Mouse (Mus musculus): ENCODE data around the gene Hoxd12. TPM values are rescaled to one million over a fixed set of nuclear protein-coding genes. Genes with fewer than 3 reads are reported as not detected.

Gene Hoxd12
- total and polyA plus RNA-seq, 2 experiments from 2014 or later: not detected

DNA sequence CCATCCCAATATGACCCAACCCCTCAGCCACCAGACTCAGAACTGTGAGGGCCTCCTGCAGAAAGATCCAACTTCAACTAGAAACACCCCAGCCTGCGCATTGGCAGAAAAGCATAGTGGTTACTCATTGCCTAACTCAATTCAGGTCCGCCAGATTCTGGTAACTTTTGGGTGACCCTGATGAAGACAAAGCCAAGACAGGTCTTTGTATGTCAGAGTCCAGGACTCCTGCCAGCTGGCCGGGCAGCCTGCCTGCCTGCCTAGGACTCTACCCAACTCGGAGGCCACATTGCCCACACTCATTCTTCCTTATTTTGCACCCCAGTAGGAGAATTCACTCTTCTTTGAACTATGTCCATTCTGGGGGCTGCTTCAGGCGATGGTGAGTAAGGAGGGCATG lies 51.7 kb downstream of the Hoxd12 start, which contains the start of gene Gm28230:
Gm28230 (plus strand) TSS at position 178 of the 400 bp plus-strand sequence.
- Histone ChIP-seq H3K27ac (ENCODE audit: low read depth) (no peak within 1 kb of the TSS), H3K4me1 (ENCODE audit: control insufficient read depth, insufficient read depth) (no peaks in the 10 kb centered on the region), H3K9ac (replicated peaks; ENCODE audit: low read depth, low read length) (no peak within 1 kb of the TSS), H3K27me3 (ENCODE audit: control insufficient read depth, insufficient read depth, low read length) (peaks cover 99% of the 10 kb centered on the region), H3K4me3 (ENCODE audit: low read depth, low read length) (peak within 1 kb of the TSS; percentile 21), H3K36me3 (replicated peaks; ENCODE audit: control insufficient read depth, insufficient read depth, low read length) (no peaks in the 10 kb centered on the region), H3K9me3 (replicated peaks; ENCODE audit: control insufficient read depth, low read length) (no peaks in the 10 kb centered on the region), H3K4me2 (ENCODE audit: low read depth, low read length) (peak within 1 kb of the TSS; percentile 50)
- no peak for TF ChIP-seq EP300 (IDR thresholded peaks at IDR 0.05; ENCODE audit: low read depth)
- TF ChIP-seq CTCF (IDR thresholded peaks at IDR 0.05; ENCODE audit: low read depth): no peak
- DNase-seq (ENCODE audit: low spot score) (no peak), ATAC-seq (ENCODE audit: insufficient read depth, low read depth) (no peak)
- WGBS: 8% methylated on average over 5 of the region's 5 CpGs

DNA sequence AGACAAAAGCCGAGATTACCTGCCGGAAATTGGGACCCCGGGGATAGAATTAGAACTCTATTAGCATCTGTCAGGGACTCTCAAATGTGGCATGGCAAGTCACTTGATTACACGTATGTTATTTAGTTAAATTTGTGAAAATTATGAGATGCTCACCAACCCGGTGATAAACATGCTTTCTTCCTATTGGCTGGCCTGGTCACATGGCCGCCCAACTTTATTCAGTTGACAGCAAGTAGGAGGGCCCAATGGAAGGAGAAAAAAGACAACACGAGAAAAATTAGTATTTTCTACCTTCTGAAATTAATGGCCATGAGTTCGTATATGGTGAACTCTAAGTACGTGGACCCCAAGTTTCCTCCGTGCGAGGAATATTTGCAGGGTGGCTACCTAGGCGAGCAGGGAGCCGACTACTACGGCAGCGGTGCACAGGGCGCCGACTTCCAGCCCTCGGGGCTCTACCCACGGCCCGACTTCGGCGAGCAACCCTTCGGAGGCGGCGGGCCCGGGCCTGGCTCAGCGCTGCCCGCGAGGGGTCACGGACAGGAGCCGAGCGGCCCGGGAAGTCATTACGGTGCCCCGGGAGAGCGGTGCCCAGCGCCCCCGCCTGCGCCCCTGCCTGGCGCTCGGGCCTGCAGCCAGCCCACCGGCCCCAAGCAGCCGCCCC lies 52.3 kb downstream of the Hoxd12 start:
- no peaks in the 10 kb centered on the region for H3K9me3 ChIP-seq (replicated peaks; ENCODE audit: control insufficient read depth, low read length)
- TF ChIP-seq CTCF (IDR thresholded peaks at IDR 0.05; ENCODE audit: low read depth) (no peak), EP300 (IDR thresholded peaks at IDR 0.05; ENCODE audit: low read depth) (no peak)
- H3K4me3 ChIP-seq (ENCODE audit: low read depth, low read length): peak overlapping the region; percentile 21
- H3K36me3 ChIP-seq (replicated peaks; ENCODE audit: control insufficient read depth, insufficient read depth, low read length): no peaks in the 10 kb centered on the region
- H3K9ac ChIP-seq (replicated peaks; ENCODE audit: low read depth, low read length): no peak overlapping the region
- no peaks in the 10 kb centered on the region for H3K4me1 ChIP-seq (ENCODE audit: control insufficient read depth, insufficient read depth)
- H3K27me3 ChIP-seq (ENCODE audit: control insufficient read depth, insufficient read depth, low read length): peaks cover 99% of the 10 kb centered on the region
- no peak for DNase-seq (ENCODE audit: low spot score)
- WGBS: 3% methylated on average over 43 of the region's 43 CpGs
- peak overlapping the region; percentile 50 for H3K4me2 ChIP-seq (ENCODE audit: low read depth, low read length)
- no peak for ATAC-seq (ENCODE audit: insufficient read depth, low read depth)
- no peak overlapping the region for H3K27ac ChIP-seq (ENCODE audit: low read depth)

MicroRNA genes within 50 kb of the gene (microRNA counts, 519-probe panel; counts per million panel counts)
- microRNA mmu-miR-10b: 2,187 counts per million, percentile 21 among the panel's probes with 10 or more counts

Small RNA genes within 50 kb of the gene (microRNA-seq; reads per million reads assigned to microRNA genes)
- gene Gm44463 (not detected), gene Mir10b (1,406 reads per million, percentile 83 among the genes with 10 or more reads in this experiment)

Other genes starting within 250 kb of the Hoxd12 start
- 9.0 and 13.9 TPM in 2 replicates for gene Lnpk, start 95.6 kb upstream of the Hoxd12 start, total RNA-seq (2014; rRNA removed; ENCODE audit: low replicate concordance)
- 12.3 and 12.6 TPM in 2 replicates for gene Lnpk, start 95.6 kb upstream of the Hoxd12 start, polyA plus RNA-seq (2015; fragmentation: Nextera tagmentation; extraction: Ambion mirVana)
- gene Evx2, start 15.5 kb upstream of the Hoxd12 start, total RNA-seq (2014; rRNA removed; ENCODE audit: low replicate concordance): not detected in 2 replicates
- gene Evx2, start 15.5 kb upstream of the Hoxd12 start, polyA plus RNA-seq (2015; fragmentation: Nextera tagmentation; extraction: Ambion mirVana): not detected in 2 replicates
- gene Hoxd13, start 6.7 kb upstream of the Hoxd12 start, total RNA-seq (2014; rRNA removed; ENCODE audit: low replicate concordance): not detected in 2 replicates
- gene Hoxd13, start 6.7 kb upstream of the Hoxd12 start, polyA plus RNA-seq (2015; fragmentation: Nextera tagmentation; extraction: Ambion mirVana): not detected in 2 replicates
- 0.11 TPM in 1 of 2 replicates, not detected in the other for gene Hoxd11, start 4.5 kb downstream of the Hoxd12 start, total RNA-seq (2014; rRNA removed; ENCODE audit: low replicate concordance)
- not detected in 2 replicates for gene Hoxd11, start 4.5 kb downstream of the Hoxd12 start, polyA plus RNA-seq (2015; fragmentation: Nextera tagmentation; extraction: Ambion mirVana)
- gene Hoxd10, start 16.9 kb downstream of the Hoxd12 start, total RNA-seq (2014; rRNA removed; ENCODE audit: low replicate concordance): not detected in 2 replicates
- gene Hoxd10, start 16.9 kb downstream of the Hoxd12 start, polyA plus RNA-seq (2015; fragmentation: Nextera tagmentation; extraction: Ambion mirVana): 0.08 TPM in 1 of 2 replicates, not detected in the other
- 0.84 TPM in 1 of 2 replicates, not detected in the other for gene Hoxd9, start 22.7 kb downstream of the Hoxd12 start, total RNA-seq (2014; rRNA removed; ENCODE audit: low replicate concordance)
- gene Hoxd9, start 22.7 kb downstream of the Hoxd12 start, polyA plus RNA-seq (2015; fragmentation: Nextera tagmentation; extraction: Ambion mirVana): 0.08 and 0.12 TPM in 2 replicates
- 1.5 TPM in 1 of 2 replicates, not detected in the other for gene Hoxd8, start 29.6 kb downstream of the Hoxd12 start, total RNA-seq (2014; rRNA removed; ENCODE audit: low replicate concordance)
- gene Hoxd8, start 29.6 kb downstream of the Hoxd12 start, polyA plus RNA-seq (2015; fragmentation: Nextera tagmentation; extraction: Ambion mirVana): 0.23 and 0.26 TPM in 2 replicates
- gene Hoxd3, start 36.9 kb downstream of the Hoxd12 start, total RNA-seq (2014; rRNA removed; ENCODE audit: low replicate concordance): not detected in 2 replicates
- gene Hoxd3, start 36.9 kb downstream of the Hoxd12 start, polyA plus RNA-seq (2015; fragmentation: Nextera tagmentation; extraction: Ambion mirVana): 0.04 TPM in 1 of 2 replicates, not detected in the other
- 0.19 TPM in 1 of 2 replicates, not detected in the other for gene Hoxd4, start 36.9 kb downstream of the Hoxd12 start, total RNA-seq (2014; rRNA removed; ENCODE audit: low replicate concordance)
- 0.05 and 0.11 TPM in 2 replicates for gene Hoxd4, start 36.9 kb downstream of the Hoxd12 start, polyA plus RNA-seq (2015; fragmentation: Nextera tagmentation; extraction: Ambion mirVana)
- 1.6 TPM in 1 of 2 replicates, not detected in the other for gene Gm28230, start 51.7 kb downstream of the Hoxd12 start, total RNA-seq (2014; rRNA removed; ENCODE audit: low replicate concordance)
- gene Gm28230, start 51.7 kb downstream of the Hoxd12 start, polyA plus RNA-seq (2015; fragmentation: Nextera tagmentation; extraction: Ambion mirVana): not detected in 2 replicates
- gene Hoxd1, start 88.0 kb downstream of the Hoxd12 start, total RNA-seq (2014; rRNA removed; ENCODE audit: low replicate concordance): not detected in 2 replicates
- not detected in 2 replicates for gene Hoxd1, start 88.0 kb downstream of the Hoxd12 start, polyA plus RNA-seq (2015; fragmentation: Nextera tagmentation; extraction: Ambion mirVana)
- gene Mtx2, start 150.8 kb downstream of the Hoxd12 start, total RNA-seq (2014; rRNA removed; ENCODE audit: low replicate concordance): 154 and 163 TPM in 2 replicates
- gene Mtx2, start 150.8 kb downstream of the Hoxd12 start, polyA plus RNA-seq (2015; fragmentation: Nextera tagmentation; extraction: Ambion mirVana): 189 and 198 TPM in 2 replicates

All from heart, postnatal 0 days (tissue).